Mouse (Mus musculus): Measurements from ENCODE around the gene Ccdc97.
A peak's percentile ranks its signal among the peaks of the same experiment; 100 is the strongest.

The Ccdc97 gene

DNA sequence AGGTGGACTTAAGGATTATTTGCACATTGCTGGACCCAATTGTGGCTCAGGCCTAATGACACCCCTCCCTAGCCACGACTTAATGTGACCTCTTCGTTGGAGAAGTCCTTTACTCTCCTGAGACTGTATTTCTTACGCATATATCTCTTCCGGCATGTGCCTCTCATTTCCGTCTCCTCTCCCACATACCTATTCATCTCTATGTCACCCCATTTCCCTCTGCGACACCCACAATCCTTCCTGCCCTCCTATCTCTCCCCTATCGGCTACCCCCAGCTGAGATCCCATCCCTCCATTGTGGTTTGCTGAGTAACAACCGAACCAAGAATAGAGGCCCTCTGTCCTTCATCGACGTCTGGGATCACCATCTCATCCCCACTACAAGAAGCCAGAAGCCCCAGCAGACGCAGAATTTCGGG lies 29.3 kb downstream of the Ccdc97 start:
- DNase-seq (ENCODE audit: low spot score in 2 of 2): no peak

DNA sequence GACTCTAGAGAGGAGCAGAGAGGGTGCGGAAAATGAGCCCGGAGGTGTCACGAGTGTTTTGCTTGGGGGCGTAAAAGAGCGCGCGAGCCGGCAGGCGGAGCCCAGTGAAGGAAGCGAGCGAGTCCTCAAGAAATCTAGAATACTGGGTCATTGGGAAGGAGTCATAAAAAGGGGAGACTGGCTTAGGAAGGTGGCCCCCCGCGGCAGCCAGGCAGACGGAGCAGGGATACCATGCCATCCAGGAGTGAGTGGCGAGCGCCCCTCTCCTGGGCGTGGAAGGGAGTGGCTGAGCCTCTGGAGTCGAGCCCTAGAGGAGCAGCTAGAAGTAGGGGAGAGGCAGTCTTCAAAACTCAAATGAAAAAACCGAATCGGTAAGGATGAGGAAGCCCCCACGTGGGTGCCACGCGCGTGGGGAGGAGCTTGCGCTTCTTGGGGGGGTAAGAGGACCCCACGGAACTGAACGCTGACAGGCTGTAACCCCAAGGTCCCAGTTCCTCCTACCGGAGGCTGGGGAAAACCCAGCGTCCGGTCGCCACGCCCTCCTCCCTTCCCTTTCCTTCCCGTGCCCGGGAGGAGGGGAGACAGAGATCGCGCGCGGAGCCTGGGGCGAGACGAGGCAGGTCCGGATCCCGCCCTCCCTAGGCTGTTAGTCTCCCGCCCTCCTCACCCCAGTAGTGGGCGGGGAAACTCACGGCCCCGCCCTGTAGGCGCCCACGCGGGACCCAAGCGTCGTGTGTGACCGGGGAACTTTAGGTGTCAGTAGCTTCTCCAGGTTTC lies 29.9 kb downstream of the Ccdc97 start:
- DNase-seq (ENCODE audit: low spot score in 2 of 2): peak; percentile 86 to 90

DNA sequence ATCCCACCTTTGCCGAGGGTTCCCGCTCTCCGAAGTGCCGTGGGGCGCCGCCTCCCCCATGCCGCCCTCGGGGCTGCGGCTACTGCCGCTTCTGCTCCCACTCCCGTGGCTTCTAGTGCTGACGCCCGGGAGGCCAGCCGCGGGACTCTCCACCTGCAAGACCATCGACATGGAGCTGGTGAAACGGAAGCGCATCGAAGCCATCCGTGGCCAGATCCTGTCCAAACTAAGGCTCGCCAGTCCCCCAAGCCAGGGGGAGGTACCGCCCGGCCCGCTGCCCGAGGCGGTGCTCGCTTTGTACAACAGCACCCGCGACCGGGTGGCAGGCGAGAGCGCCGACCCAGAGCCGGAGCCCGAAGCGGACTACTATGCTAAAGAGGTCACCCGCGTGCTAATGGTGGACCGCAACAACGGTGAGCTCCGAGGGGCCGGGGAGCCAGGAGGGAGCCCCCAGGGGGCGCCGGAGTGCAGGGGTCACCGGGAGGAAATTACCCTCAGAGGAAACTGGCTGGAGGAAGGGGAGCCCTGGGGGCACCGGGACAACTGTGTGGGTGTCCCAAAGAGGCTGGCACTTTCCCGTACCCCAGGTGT lies 31.0 kb downstream of the Ccdc97 start:
- peak; percentile 81 to 93 for DNase-seq (ENCODE audit: low spot score in 2 of 2)

DNA sequence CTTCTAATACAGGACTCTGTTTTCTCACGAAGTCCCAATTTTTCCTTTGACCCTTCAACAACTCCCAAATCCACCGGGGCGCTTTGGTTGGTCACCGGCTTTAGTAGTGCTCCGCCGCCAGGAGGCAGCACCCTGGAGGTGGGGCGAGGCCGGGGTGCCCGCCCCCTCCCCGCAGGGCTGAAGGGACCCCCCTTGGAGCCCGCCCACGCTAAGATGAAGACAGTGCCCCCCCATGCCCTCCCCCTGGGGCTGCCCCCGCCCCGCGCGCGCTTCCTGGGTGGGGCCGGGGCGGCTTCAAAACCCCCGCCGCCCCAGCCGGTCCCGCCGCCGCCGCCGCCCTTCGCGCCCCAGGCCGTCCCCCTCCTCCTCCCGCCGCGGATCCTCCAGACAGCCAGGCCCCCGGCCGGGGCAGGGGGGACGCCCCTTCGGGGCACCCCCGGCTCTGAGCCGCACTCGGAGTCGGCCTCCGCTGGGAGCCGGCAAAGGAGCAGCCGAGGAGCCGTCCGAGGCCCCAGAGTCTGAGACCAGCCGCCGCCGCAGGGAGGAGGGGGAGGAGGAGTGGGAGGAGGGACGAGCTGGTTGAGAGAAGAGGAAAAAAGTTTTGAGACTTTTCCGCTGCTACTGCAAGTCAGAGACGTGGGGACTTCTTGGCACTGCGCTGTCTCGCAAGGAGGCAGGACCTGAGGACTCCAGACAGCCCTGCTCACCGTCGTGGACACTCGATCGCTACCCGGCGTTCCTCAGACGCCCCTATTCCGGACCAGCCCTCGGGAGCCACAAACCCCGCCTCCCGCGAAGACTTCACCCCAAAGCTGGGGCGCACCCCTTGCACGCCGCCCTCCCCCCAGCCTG lies 32.0 kb downstream of the Ccdc97 start, which contains the start of gene Tgfb1:
Gene Tgfb1, plus strand, starts transcription at position 323 of the 852 bp plus-strand sequence.
- DNase-seq (ENCODE audit: low spot score in 2 of 2): peak; percentile 83 to 90

DNA sequence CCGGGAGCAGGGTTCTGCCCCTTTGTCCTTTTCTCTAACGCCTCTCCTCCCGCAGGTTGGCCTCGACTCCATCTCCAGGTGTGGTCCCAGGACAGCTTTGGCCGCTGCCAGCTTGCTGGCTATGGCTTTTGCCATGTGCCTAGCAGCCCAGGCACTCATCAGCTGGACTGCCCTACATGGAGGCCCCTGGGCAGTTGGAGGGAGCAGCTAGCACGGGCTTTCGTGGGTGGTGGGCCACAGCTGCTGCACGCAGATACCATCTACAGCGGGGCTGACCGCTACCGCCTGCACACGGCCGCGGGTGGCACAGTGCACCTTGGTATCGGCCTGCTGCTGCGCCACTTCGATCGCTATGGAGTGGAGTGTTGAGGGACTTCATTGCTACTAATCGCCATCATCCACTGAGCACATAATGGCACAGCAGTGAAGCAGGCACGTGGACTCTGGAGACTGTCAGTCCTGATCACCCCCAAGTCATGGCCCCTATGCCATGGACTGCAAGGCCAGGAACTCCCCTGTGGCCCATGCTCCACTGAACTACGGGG lies 32.9 kb downstream of the Ccdc97 start:
- DNase-seq (ENCODE audit: low spot score in 2 of 2): no peak

DNA sequence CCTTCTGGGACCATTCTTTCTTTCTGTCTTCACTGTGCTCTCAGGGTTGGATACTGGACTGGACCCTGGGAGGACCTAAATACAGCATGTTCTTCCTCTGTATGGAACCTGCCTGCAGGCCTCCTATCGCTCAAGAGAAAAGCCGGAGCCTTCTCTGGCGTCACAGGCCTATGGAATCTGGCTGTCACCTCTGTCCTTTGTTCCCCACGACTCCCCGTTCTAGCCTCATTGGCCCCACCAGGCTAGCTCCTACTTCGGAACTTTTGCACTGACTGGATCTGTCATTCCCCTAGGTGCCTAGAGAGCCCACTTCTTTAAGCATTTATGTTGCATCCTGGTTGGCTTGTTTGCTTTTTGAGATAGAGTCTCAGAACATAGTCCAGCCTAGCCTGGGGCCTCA lies 34.2 kb downstream of the Ccdc97 start:
- peak in 1 of 2 experiments; percentile 65 for DNase-seq (ENCODE audit: low spot score in 2 of 2)

DNA sequence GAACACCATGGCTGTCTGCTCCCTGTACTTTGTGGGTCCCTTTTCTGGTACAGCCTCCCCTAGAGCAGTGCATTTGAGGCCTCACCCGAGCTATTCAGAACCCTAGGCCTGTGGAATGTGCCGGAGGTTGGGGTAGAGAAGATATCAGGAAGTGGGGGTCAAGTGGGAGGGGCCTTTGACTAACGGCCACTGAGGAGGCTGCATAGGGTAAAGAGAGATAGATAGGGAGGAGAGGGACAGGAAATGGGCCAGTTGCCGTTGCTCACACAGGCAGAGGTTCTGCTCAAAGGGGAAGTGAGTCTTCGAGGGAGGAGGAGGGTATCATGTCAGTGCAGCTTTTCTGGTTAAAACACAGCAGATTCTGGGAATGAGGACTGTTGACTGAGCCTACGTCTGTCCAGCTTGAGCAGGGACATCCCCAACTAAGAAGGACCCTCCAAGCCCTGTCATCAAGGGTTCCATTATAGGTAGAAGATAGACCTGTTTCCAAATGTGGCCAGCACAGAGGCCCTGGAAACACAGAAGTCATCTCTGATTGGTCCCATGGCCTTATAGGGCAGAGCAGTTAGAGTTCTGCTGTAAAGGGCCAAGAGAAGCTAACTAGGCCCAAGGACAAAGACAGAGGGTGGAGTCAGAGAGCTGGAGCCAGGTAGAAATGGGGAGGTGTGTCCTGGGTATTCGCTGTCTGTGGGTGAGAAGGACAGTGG lies 35.3 kb downstream of the Ccdc97 start:
- DNase-seq (ENCODE audit: low spot score in 2 of 2): peak; percentile 70 to 74

DNA sequence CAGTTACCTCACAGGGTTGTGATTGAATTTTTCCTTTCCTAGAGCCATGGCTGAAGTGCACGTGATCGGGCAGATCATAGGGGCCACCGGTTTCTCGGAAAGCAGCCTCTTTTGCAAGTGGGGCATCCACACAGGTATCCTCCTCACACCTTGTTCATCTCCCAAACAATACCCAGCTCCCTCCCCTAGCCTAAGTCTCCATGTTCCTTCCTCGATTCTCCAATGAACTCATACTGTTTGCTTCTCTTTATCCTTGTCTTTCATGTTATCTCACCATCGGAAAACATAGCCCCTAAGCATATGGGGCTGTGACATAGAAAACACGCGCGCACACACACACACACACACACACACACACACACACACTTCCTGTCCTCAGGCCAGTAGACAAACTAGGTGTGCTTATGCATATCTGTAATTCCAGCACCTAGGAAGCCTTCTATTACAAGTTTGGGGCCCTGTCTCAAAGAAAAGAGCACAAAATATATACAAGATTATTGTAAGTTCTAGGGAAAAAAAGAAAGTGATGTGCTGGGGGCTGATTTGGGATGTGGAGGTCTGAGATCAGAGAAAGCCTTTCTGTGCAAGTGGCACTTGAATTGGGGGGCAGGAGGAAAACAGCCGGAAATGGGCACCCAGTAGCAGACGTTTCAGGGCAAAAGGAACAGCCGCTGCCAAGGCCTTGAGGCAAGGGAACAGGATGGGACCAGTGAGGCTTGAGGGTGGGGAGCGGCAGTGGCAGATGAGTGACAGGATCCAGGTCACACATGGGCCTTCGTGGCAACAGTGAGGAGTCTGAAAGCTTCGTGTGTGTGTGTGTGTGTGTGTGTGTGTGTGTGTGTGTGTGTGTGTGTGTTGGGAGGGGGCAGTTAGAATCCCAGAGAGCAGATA lies 37.3 kb downstream of the Ccdc97 start:
- DNase-seq (ENCODE audit: low spot score in 2 of 2): peak; percentile 31 to 71

DNA sequence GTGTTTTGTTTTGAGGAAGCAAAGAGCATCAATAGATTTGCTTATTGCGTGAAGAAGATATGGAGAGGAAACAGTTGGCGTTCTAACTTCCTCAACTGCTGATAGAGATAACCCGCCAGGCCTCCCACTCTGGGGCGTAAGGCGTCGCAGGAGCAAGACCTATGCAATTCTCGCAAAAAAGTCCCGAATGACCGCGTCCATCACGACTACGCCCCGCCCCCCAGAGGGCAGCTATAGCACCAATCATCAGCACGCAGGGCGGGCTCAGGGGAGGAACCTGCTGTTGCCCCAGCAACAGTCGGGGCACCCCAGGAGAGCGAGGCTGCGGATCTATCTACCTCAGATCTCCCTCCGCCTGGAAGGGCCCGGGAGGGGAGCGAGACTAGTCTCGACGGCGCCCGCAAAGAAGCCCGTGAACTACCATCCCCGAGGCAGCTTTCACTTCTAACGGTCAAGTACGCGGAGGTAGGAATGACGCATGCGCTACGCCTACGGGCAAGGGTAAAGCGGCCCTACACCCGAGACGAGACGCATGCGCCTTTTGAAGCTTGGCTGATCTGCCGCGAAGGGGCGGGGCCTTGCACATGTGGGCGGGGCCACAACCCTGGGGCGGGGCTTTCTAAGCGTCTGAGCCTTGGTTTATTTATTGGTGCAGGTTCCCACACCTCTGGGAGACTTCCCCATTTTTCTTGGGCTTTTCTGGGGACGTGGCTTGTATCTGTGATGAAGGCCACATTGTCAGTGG lies 38.2 kb downstream of the Ccdc97 start, which contains the start of gene B9d2:
Gene B9d2, plus strand, starts transcription at position 267 of the 745 bp plus-strand sequence.
- peak; percentile 99 to 100 for DNase-seq (ENCODE audit: low spot score in 2 of 2)

DNA sequence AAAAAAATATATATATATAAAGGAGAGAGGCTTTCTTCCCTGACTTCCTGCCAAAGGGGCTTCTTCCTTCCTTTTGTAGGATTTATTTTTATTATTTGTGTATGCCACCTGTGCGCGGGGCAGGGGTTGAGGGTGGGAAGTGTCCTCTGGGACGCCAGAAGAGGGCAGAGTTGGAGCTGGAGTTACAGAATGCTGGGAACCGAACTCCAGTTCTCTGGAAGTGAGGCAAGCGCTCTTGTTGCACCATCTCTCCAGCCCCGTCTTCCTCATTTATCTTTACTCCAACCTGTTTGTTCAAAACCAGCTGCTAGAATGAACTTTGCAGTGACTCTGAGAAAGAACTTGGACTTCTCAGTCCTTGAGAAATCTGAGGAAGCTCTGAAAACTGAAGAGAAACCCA lies 38.9 kb downstream of the Ccdc97 start:
- no peak for DNase-seq (ENCODE audit: low spot score in 2 of 2)

DNA sequence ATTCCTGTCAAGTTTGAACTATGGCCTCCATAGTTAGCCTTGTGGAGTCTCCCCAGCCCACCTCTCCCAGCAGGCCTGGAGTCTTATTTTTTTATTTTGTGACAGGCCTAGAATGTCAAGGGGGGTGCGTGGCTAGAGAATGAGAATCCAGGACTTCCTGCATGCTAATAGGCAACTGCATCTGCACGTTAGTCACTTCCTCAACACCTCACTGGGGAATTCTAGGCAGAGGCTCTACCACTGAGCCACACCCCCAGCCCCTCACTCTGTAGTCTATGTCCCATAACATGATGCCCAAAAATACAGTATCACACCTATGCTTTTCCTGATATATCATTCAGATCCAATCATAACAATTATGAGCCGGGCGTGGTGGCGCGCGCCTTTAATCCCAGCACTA lies 41.9 kb downstream of the Ccdc97 start:
- no peak for DNase-seq (ENCODE audit: low spot score in 2 of 2)

DNA sequence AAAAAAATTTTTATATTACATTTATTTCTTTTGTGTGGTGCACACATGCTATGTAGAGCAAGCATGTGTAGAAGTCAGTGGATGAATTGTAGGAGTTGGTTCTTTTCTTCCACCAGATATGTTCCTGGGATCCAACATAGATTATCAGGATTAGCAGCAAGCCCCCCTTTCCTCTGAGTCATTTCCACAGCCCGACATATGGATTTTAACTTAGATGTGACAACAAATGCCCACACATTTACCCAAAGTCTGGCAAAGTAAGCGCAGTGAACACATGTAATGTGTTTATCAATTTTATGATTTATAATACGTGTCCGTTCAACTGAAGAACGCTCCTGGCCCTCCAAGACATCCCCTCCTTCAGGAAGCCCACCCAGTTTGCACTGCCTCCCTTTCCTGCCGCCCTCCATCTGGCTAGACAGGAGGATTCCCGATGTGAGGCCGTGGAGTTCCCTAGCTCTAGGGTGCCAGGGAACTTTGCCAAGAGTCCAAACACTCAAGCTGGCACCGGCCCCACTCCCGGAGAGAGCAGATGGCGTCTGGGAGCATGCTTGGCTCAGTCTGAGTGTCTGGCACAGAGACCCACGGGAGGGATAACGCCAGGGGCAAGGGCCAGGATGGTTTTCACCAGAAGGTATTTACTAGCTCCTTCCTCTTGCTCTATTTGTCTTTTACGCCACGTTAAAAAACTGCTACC lies 42.7 kb downstream of the Ccdc97 start:
- DNase-seq (ENCODE audit: low spot score in 2 of 2): no peak

DNA sequence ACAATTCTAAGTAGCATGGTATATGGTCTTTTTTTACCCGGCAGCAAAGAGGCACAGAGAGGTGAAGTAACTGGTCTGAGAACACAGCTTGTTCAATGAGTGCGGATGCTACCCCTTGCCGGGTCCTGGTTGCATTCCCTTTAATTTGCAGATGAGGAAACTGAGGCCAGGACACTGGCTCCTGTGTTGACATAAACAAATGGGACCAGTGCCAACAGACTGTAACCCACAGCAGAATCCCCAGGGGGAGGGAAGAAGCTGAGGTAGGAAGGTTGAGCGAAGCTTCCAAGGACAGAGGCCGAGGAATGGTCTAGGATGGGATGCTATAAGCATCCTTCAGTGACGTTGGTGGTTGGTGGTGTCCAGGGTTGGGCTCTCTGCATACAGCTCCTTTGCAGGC lies 43.5 kb downstream of the Ccdc97 start:
- no peak for DNase-seq (ENCODE audit: low spot score in 2 of 2)

DNA sequence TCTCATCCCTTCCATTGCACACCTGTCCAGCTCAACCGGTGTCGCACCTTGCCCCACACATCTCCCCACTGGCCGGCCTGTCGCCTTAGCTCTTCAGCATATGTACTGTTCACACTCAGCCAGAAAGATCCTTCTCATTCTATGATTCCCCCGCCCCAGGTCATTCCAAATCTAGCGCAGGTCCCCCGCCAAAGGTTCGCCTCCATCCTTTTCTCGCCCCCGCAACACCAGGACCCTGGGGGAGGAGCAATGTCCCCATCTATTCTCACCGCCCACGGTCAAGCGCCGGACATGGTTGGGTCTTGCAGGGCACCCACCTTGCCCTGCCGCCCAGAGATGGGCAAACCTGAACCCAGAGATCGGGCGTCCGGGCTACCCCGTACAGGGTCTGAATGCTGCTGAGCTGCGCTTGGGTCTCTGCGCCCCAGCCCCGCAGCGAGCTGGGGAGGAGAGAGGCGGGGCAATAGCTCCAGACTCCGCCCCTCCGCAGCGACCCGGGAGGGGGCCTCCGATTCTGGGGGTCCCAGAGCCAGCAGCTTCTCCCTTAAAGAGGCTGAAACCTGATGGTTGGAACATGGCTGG lies 44.1 kb downstream of the Ccdc97 start, which contains the start of gene Tmem91:
Gene Tmem91, minus strand, starts transcription at position 448 of the 582 bp plus-strand sequence.
- DNase-seq (ENCODE audit: low spot score in 2 of 2): no peak

DNA sequence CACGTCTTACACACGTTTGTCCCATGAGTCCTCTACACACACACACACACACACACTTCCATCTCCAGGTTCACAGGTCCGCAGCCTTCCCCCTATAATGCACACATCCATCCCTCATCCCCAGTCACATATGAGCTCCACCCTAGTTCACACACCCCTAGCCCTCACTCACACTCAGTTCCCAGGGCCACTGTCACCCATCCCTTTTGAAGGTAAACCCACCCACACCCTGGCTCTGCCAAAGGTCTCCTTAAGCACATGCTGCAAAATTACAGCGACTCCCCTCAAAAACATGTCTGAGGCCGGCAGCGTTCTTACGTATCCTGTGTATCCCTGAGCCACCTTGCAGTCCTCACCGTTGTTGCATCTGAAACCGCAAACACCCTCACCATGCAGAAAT lies 44.6 kb downstream of the Ccdc97 start:
- no peak for DNase-seq (ENCODE audit: low spot score in 2 of 2)

DNA sequence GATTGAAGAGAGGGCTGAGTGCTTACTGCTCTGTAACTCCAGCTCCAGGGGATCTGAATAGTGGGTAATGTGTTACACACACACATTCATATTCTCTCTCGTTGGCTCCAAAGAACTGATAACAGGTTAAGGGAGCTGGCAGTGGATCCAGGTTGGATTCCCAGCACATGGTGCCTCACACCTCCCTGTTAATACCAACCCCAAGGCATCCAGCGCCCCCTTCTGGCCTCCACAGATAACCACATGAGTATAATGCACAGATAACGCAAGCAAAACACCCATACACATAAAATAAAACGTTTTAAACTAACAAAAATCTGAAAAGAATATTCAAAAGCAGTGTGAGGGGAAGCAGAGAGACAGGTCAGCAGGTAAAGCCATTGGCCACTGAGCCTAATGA lies 46.4 kb downstream of the Ccdc97 start:
- DNase-seq (ENCODE audit: low spot score in 2 of 2): no peak

DNA sequence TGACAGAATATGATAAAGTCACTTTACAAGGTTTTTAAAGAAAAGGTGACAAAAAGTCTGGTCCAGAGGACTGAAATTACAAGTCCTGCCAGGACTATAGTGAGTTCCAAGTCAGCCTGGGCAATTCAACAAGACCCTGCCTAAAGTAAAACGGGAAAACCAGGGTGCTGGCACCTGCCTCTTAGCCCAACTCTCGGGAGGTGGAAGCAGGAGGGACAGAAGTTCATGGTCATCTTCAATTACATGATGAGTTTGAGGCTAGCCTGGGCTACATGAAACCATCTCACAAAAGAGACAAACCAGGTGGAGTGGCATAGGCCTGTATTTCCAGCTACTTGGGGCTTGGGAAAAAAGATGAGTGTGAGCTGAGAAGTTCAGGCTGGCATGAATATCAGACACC lies 47.2 kb downstream of the Ccdc97 start:
- DNase-seq (ENCODE audit: low spot score in 2 of 2): no peak

DNA sequence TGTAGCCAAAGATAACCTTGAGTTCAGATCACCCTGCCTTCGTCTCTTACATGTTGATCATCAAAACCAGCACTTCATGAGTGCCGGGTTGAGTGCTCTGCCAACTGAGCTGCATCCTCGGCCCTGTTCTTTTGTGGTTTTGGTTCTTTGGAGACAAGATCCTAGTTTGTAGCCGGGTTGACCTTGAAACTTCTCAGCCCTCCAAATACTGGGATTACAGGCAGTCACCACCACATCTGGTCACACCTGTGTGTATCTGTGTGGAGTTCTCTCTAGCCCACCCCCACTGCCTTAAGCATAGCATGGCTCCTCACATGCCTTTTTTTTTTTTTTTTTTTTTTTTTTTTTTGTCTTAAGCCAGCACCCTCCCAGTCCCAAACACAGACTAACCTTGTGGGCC lies 48.8 kb downstream of the Ccdc97 start:
- DNase-seq (ENCODE audit: low spot score in 2 of 2): no peak

DNA sequence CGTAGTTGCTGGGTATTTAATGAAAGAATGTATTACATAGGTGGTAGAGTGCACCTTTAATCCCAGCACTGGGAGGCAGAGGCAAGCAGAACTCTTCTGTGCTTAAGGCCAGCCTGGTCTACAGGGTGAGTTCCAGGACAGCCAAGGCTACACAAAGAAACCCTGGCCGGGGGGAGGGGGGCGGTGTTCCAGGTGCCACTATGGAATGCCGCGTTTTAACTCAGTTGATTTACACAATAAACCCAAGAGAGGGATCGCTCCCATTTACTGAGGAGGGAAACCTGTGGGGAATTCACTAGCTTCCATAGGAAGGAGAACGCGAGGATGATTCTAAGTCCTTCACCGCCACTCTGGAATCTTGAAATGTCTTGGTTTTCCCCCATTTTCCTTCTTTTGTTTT lies 49.3 kb downstream of the Ccdc97 start:
- no peak for DNase-seq (ENCODE audit: low spot score in 2 of 2)
